Mouse (Mus musculus) intestine, embryonic 14.5 days (tissue): ENCODE measurements around the gene Rock2. TPM values are rescaled to one million over a fixed set of nuclear protein-coding genes. Genes with fewer than 3 reads are reported as not detected.

Experiments
- ATAC-seq: fragments of 200-750 bp; cut with Nextera tagmentation; replicated peaks from 2 replicates; pipeline ENCODE4 v1.8.0; 2017; ENCODE audit warnings: low read depth, moderate number of reproducible peaks, moderate TSS enrichment, moderate library complexity; ENCODE audit not compliant: low FRiP score, low TSS enrichment
- DNase-seq: peaks from one replicate; pipeline ENCODE4 v3.0.0-alpha.2; 2018; ENCODE audit warnings: low spot score
- H3K27ac ChIP-seq: fragments of 300-500 bp; sonication (generic); 2 replicates; pipeline ENCODE4 v1.5.1; 2014; ENCODE audit warnings: low read depth, mild to moderate bottlenecking, control low read depth
- H3K27me3 ChIP-seq: fragments of 300-500 bp; sonication (generic); replicated peaks from 2 replicates; pipeline ENCODE4 v1.6.1; 2014; ENCODE audit warnings: low read length, control low read depth; ENCODE audit not compliant: control insufficient read depth, insufficient read depth
- H3K36me3 ChIP-seq: fragments of 300-500 bp; sonication (generic); 2 replicates; pipeline ENCODE4 v1.6.1; 2014; ENCODE audit warnings: low read length, control low read depth; ENCODE audit not compliant: control insufficient read depth, insufficient read depth
- H3K4me1 ChIP-seq: fragments of 300-500 bp; sonication (generic); replicated peaks from 2 replicates; pipeline ENCODE4 v1.6.1; 2014; ENCODE audit warnings: low read length, control low read depth, mixed read lengths; ENCODE audit not compliant: control insufficient read depth, insufficient read depth
- H3K4me2 ChIP-seq: fragments of 300-500 bp; sonication (generic); 2 replicates; pipeline ENCODE4 v1.6.1; 2014; ENCODE audit warnings: low read length
- H3K4me3 ChIP-seq: fragments of 300-500 bp; sonication (generic); 2 replicates; pipeline ENCODE4 v1.5.1; 2014; ENCODE audit warnings: low read depth, low read length, control low read depth, mixed read lengths
- H3K9ac ChIP-seq: fragments of 300-500 bp; sonication (generic); 2 replicates; pipeline ENCODE4 v1.6.1; 2014; ENCODE audit warnings: mild to moderate bottlenecking, low read length
- H3K9me3 ChIP-seq: fragments of 300-500 bp; sonication (generic); 2 replicates; pipeline ENCODE4 v1.6.1; 2016; ENCODE audit warnings: low read length, control low read depth; ENCODE audit not compliant: control insufficient read depth
- WGBS: fragments of 180-500 bp; shearing (Covaris S2); extraction: QIAGEN DNeasy Blood & Tissue Kit; methylation state at CpG from one replicate; pipeline ENCODE4 v1.1.7; 2014; 5-methylcytosine and 5-hydroxymethylcytosine counted together
- polyA plus RNA-seq: library from polyadenylated mRNA; unstranded; fragments of >200 nt; fragmentation: Nextera tagmentation; extraction: Ambion mirVana; gene quantifications from 2 replicates; pipeline ENCODE4 v1.2.1, GENCODE M21; 2014

The Rock2 gene
- polyA plus RNA-seq, 1 experiment from 2014 or later, result 20.7 TPM

GRCm38 (mm10) chr12:16898790-16899189, 4.1 kb downstream of the Rock2 start:
- Histone ChIP-seq H3K4me1 (peaks cover 29% of the 10 kb centered on the region), H3K36me3 (no peaks in the 10 kb centered on the region), H3K27me3 (no peaks in the 10 kb centered on the region), H3K4me3 (no peak overlapping the region), H3K9me3 (no peaks in the 10 kb centered on the region), H3K9ac (no peak overlapping the region), H3K27ac (no peak overlapping the region), H3K4me2 (no peak overlapping the region)
- DNase-seq, result no peak
- no peak for ATAC-seq

GRCm38 (mm10) chr12:16900625-16901222, 6.0 kb downstream of the Rock2 start:
- no peaks in the 10 kb centered on the region for H3K36me3 ChIP-seq
- no peak overlapping the region for H3K9ac ChIP-seq
- H3K4me2 ChIP-seq, result no peak overlapping the region
- H3K27me3 ChIP-seq, result no peaks in the 10 kb centered on the region
- H3K4me3 ChIP-seq, result no peak overlapping the region
- DNase-seq, result no peak
- peaks cover 27% of the 10 kb centered on the region for H3K4me1 ChIP-seq
- H3K9me3 ChIP-seq, result no peaks in the 10 kb centered on the region
- peak overlapping the region; percentile 38; the same call in 1 of the 2 replicates for H3K27ac ChIP-seq
- WGBS, result 17% methylated on average over 3 of the region's 3 CpGs
- no peak for ATAC-seq

- no peak for DNase-seq
- Histone ChIP-seq H3K9me3 (no peaks in the 10 kb centered on the region), H3K9ac (no peak overlapping the region), H3K27me3 (no peaks in the 10 kb centered on the region), H3K4me2 (no peak overlapping the region), H3K4me3 (no peak overlapping the region), H3K4me1 (peaks cover 11% of the 10 kb centered on the region), H3K36me3 (no peaks in the 10 kb centered on the region), H3K27ac (no peak overlapping the region)
- WGBS, result 69% methylated on average over 2 of the region's 2 CpGs
- no peak for ATAC-seq
These were observed 9.4 kb downstream of the Rock2 start for GRCm38 (mm10) chr12:16903949-16904635.

GRCm38 (mm10) chr12:16907282-16907846, 12.7 kb downstream of the Rock2 start:
- Histone ChIP-seq H3K27ac (no peak overlapping the region), H3K4me3 (no peak overlapping the region), H3K4me1 (0 out of 2 replicates have a peak, but pooled peaks cover 4% of the 10 kb centered on the region), H3K27me3 (no peaks in the 10 kb centered on the region), H3K9me3 (no peaks in the 10 kb centered on the region), H3K4me2 (no peak overlapping the region), H3K36me3 (no peaks in the 10 kb centered on the region), H3K9ac (no peak overlapping the region)
- no peak for DNase-seq
- no peak for ATAC-seq
- WGBS, result 89% methylated on average over 1 of the region's 1 CpGs

GRCm38 (mm10) chr12:16907953-16908648, 13.4 kb downstream of the Rock2 start:
- DNase-seq (no peak), ATAC-seq (no peak)
- no peak overlapping the region for H3K9ac ChIP-seq
- no peak overlapping the region for H3K27ac ChIP-seq
- WGBS, result 95% methylated on average over 1 of the region's 1 CpGs
- no peaks in the 10 kb centered on the region for H3K9me3 ChIP-seq
- H3K36me3 ChIP-seq, result no peaks in the 10 kb centered on the region
- H3K4me2 ChIP-seq, result no peak overlapping the region
- H3K4me3 ChIP-seq, result no peak overlapping the region
- H3K27me3 ChIP-seq, result no peaks in the 10 kb centered on the region
- 0 out of 2 replicates have a peak, but pooled peaks cover 4% of the 10 kb centered on the region for H3K4me1 ChIP-seq

GRCm38 (mm10) chr12:16911524-16911923, 16.8 kb downstream of the Rock2 start:
- Histone ChIP-seq H3K27ac (no peak overlapping the region), H3K4me3 (no peak overlapping the region), H3K9me3 (no peaks in the 10 kb centered on the region), H3K36me3 (no peaks in the 10 kb centered on the region), H3K4me1 (0 out of 2 replicates have a peak, but pooled peaks cover 1% of the 10 kb centered on the region), H3K4me2 (no peak overlapping the region), H3K27me3 (no peaks in the 10 kb centered on the region), H3K9ac (no peak overlapping the region)
- DNase-seq (no peak), ATAC-seq (no peak)
- 75% methylated on average over 2 of the region's 3 CpGs for WGBS

- ATAC-seq, result no peak
- H3K4me1 ChIP-seq, result no peaks in the 10 kb centered on the region
- H3K27ac ChIP-seq, result no peak overlapping the region
- no peak overlapping the region for H3K4me2 ChIP-seq
- WGBS, result 93% methylated on average over 3 of the region's 3 CpGs
- H3K9me3 ChIP-seq, result no peaks in the 10 kb centered on the region
- no peak for DNase-seq
- H3K36me3 ChIP-seq, result no peaks in the 10 kb centered on the region
- no peaks in the 10 kb centered on the region for H3K27me3 ChIP-seq
- no peak overlapping the region for H3K9ac ChIP-seq
- H3K4me3 ChIP-seq, result no peak overlapping the region
These were observed 17.9 kb downstream of the Rock2 start for GRCm38 (mm10) chr12:16912600-16912999.

GRCm38 (mm10) chr12:16920186-16920860, 25.6 kb downstream of the Rock2 start:
- ATAC-seq (no peak), DNase-seq (no peak)
- Histone ChIP-seq H3K4me1 (no peaks in the 10 kb centered on the region; the same call in 1 of the 2 replicates), H3K27ac (no peak overlapping the region), H3K27me3 (no peaks in the 10 kb centered on the region), H3K9ac (no peak overlapping the region), H3K4me3 (no peak overlapping the region), H3K36me3 (no peaks in the 10 kb centered on the region), H3K4me2 (no peak overlapping the region), H3K9me3 (no peaks in the 10 kb centered on the region)
